Mouse (Mus musculus) lung, postnatal 0 days (tissue): ENCODE data around the gene Cenpn. TPM values are rescaled to one million over a fixed set of nuclear protein-coding genes. Genes with fewer than 3 reads are reported as not detected.

Experiments
- ATAC-seq: fragments of 200-750 bp; cut with Nextera tagmentation; 2 replicates; pipeline ENCODE4 v1.8.0; 2017; ENCODE audit warnings: moderate library complexity
- DNase-seq: peaks from one replicate; pipeline ENCODE4 v3.0.0-alpha.2; 2016; ENCODE audit warnings: low spot score
- H3K27ac ChIP-seq: fragments of 300-500 bp; sonication (generic); 2 replicates; pipeline ENCODE4 v1.5.1; 2014; ENCODE audit warnings: antibody characterized with exemption, mild to moderate bottlenecking, low read length, mixed read lengths
- H3K27me3 ChIP-seq: fragments of 300-500 bp; sonication (generic); replicated peaks from 2 replicates; pipeline ENCODE4 v1.6.1; 2014; ENCODE audit warnings: low read length, mixed read lengths; ENCODE audit not compliant: insufficient read depth
- H3K36me3 ChIP-seq: fragments of 300-500 bp; sonication (generic); 2 replicates; pipeline ENCODE4 v1.6.1; 2014; ENCODE audit warnings: low read length, mixed read lengths; ENCODE audit not compliant: insufficient read depth
- H3K4me1 ChIP-seq: fragments of 300-500 bp; sonication (generic); 2 replicates; pipeline ENCODE4 v1.6.1; 2014; ENCODE audit warnings: antibody characterized with exemption, low read depth, low read length, mixed read lengths; ENCODE audit not compliant: insufficient read depth
- H3K4me2 ChIP-seq: fragments of 300-500 bp; sonication (generic); replicated peaks from 2 replicates; pipeline ENCODE4 v1.6.1; 2014; ENCODE audit warnings: low read depth, mild to moderate bottlenecking, low read length, moderate library complexity, mixed read lengths
- H3K4me3 ChIP-seq: fragments of 300-500 bp; sonication (generic); 2 replicates; pipeline ENCODE4 v1.5.1; 2014; ENCODE audit warnings: low read depth, low read length
- H3K9ac ChIP-seq: fragments of 300-500 bp; sonication (generic); replicated peaks from 2 replicates; pipeline ENCODE4 v1.6.1; 2014; ENCODE audit warnings: low read depth, mild to moderate bottlenecking
- H3K9me3 ChIP-seq: fragments of 300-500 bp; sonication (generic); 2 replicates; pipeline ENCODE4 v1.6.1; 2016; ENCODE audit warnings: low read length, mixed read lengths
- CTCF ChIP-seq: IDR thresholded peaks from 2 replicates; pipeline ENCODE4 v1.5.1; 2016; ENCODE audit warnings: antibody characterized with exemption, mild to moderate bottlenecking
- EP300 ChIP-seq: IDR thresholded peaks from 2 replicates; pipeline ENCODE4 v1.6.1; 2016; ENCODE audit warnings: antibody characterized with exemption, mild to moderate bottlenecking, control low read depth
- WGBS: fragments of 180-500 bp; shearing (Covaris S2); extraction: QIAGEN DNeasy Blood & Tissue Kit; methylation state at CpG from one replicate; pipeline ENCODE4 v1.1.7; 2014; 5-methylcytosine and 5-hydroxymethylcytosine counted together
- polyA plus RNA-seq: library from polyadenylated mRNA; unstranded; fragments of >200 nt; fragmentation: Nextera tagmentation; extraction: Ambion mirVana; gene quantifications from 2 replicates; pipeline ENCODE4 v1.2.1, GENCODE M21; 2015

Cenpn gene
- polyA plus RNA-seq = 2.7 and 3.7 TPM in 2 replicates

DNA sequence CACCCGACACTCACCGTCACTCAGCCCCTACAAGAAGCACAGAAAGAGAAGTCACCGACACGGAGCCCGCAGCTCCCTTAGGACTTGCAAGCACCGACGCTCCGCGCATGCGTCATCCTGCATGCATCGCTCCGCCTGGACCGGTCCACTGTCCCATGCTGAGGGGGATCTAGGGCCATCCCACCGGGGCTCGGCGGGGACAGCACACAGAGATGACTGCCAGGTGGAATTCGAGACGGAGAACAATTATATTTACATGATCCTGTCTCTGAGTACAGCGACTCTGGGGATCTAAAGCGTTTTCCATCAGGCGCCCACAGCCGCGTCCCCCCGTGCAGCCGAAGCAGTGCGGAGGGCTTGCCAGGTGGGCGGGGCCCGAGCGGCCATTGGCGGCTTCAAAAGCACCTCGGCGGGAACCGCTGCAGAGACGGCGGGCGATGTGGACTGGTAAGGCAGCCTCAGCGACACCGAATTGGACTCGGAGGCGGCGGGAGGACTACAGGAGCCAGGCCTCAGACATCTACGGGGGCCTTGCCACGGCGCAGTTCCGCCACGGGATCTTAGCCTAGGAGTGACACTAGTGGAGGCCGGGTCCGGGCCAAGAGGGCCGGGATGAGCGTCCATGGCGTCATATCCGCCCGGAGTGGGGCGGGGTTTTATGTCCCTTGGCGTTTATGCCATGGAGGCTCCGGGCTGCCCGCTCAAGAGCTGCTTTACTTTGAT, at the start of gene Cenpn, which contains the start of gene Cmc2:
TSS of gene Cenpn (plus strand) at position 394 of the 723 bp plus-strand sequence.
TSS of gene Cmc2 (minus strand) at position 119 of the 723 bp plus-strand sequence.
- peak; percentile 95 for ATAC-seq
- Histone ChIP-seq H3K9ac (peak within 1 kb of the TSS; percentile 51), H3K9me3 (no peaks in the 10 kb centered on the region), H3K27me3 (no peaks in the 10 kb centered on the region), H3K36me3 (no peaks in the 10 kb centered on the region), H3K27ac (peak within 1 kb of the TSS; percentile 80), H3K4me3 (peak within 1 kb of the TSS; percentile 83), H3K4me2 (peak within 1 kb of the TSS; percentile 79), H3K4me1 (peaks cover 8% of the 10 kb centered on the region; the same call in 1 of the 2 replicates)
- TF ChIP-seq CTCF = no peak
- TF ChIP-seq EP300 = peak; percentile 37; the same call in 1 of the 2 replicates
- peak; percentile 97 for DNase-seq
- WGBS = under 1% methylated on average over 54 of the region's 57 CpGs

DNA sequence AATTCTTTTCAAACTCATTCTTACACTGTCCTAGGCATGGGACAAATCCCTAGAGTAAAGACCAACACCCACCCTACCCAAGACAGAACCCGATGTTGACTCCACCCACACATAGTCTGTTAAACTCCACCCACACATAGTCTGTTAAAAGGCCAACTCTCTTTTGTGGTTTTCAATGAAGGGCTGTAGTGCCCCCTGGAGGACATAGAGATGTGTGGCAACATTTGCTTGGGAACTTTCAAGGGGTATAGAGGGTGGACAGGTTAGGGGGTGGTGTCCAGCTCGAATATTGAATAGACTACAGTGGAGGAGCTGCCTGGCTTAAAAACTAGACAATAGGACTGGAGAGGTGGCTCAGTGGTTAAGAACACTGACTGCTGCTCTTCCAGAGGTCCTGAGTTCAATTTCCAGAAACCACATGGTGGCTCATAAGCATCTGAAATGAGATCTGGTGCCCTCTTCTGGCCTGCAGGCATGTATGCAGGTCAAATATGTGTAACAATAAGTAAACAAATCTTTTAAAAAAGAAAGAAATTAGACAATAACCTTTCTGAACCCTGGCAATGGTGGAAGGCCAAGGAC, 48.7 kb upstream of the Cenpn start:
- no peaks in the 10 kb centered on the region for H3K9me3 ChIP-seq
- H3K36me3 ChIP-seq = no peaks in the 10 kb centered on the region
- no peak overlapping the region for H3K4me2 ChIP-seq
- H3K4me1 ChIP-seq = no peaks in the 10 kb centered on the region
- no peak overlapping the region for H3K4me3 ChIP-seq
- no peak overlapping the region for H3K9ac ChIP-seq
- ATAC-seq = no peak
- WGBS = 54% methylated on average over 2 of the region's 2 CpGs
- peak; percentile 26 for DNase-seq
- TF ChIP-seq EP300 (no peak), CTCF (peak; percentile 51; the same call in 1 of the 2 replicates)
- no peaks in the 10 kb centered on the region for H3K27me3 ChIP-seq
- no peak overlapping the region for H3K27ac ChIP-seq

- 80% methylated on average over 11 of the region's 11 CpGs for WGBS
- Histone ChIP-seq H3K27me3 (no peaks in the 10 kb centered on the region), H3K4me1 (no peaks in the 10 kb centered on the region), H3K9ac (no peak overlapping the region), H3K4me3 (no peak overlapping the region), H3K27ac (no peak overlapping the region), H3K4me2 (no peak overlapping the region), H3K36me3 (no peaks in the 10 kb centered on the region), H3K9me3 (no peaks in the 10 kb centered on the region)
- TF ChIP-seq CTCF = no peak
- TF ChIP-seq EP300 = no peak
- ATAC-seq (no peak), DNase-seq (no peak)
Observed at GRCm38 (mm10) chr8:116873586-116873985, 47.9 kb upstream of the Cenpn start.

DNA sequence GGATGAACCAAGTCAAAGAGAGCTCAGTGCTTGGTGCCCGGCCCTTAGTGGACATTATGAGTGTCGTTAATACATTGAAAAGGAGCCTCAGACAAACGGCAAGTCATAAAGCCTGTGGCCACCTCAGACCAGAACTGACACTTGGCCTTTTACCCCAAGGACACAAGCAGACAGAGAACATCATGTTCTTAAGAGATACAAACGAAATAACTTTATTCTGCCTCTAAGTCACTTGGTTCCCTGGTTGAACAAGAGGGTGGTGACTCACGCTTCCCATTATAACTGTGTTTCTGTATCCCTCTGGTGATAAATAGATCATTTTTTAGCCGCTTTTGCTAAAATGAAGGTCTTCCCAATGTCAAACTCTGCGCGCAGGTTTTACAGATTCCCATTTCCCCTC, 47.5 kb upstream of the Cenpn start:
- Histone ChIP-seq H3K27me3 (no peaks in the 10 kb centered on the region), H3K4me2 (no peak overlapping the region), H3K27ac (no peak overlapping the region), H3K36me3 (no peaks in the 10 kb centered on the region), H3K4me1 (no peaks in the 10 kb centered on the region), H3K4me3 (no peak overlapping the region), H3K9ac (no peak overlapping the region), H3K9me3 (no peaks in the 10 kb centered on the region)
- TF ChIP-seq EP300 (no peak), CTCF (no peak)
- no peak for ATAC-seq
- DNase-seq = no peak
- 80% methylated on average over 8 of the region's 8 CpGs for WGBS

GRCm38 (mm10) chr8:116875798-116876450, 45.6 kb upstream of the Cenpn start:
- Histone ChIP-seq H3K9me3 (no peaks in the 10 kb centered on the region), H3K27me3 (no peaks in the 10 kb centered on the region)

GRCm38 (mm10) chr8:116881396-116881795, 40.1 kb upstream of the Cenpn start:
- Histone ChIP-seq H3K27me3 (no peaks in the 10 kb centered on the region), H3K4me2 (no peak overlapping the region), H3K9me3 (no peaks in the 10 kb centered on the region), H3K36me3 (no peaks in the 10 kb centered on the region), H3K4me1 (no peaks in the 10 kb centered on the region), H3K9ac (no peak overlapping the region), H3K27ac (no peak overlapping the region), H3K4me3 (no peak overlapping the region)
- TF ChIP-seq EP300 (no peak), CTCF (no peak)
- WGBS = 84% methylated on average over 8 of the region's 8 CpGs
- DNase-seq = no peak
- no peak for ATAC-seq

More at GRCm38 (mm10) chr8:116875798-116876450, 45.6 kb upstream of the Cenpn start:
- no peaks in the 10 kb centered on the region for H3K4me1 ChIP-seq
- H3K27ac ChIP-seq = no peak overlapping the region
- H3K36me3 ChIP-seq = no peaks in the 10 kb centered on the region
- ATAC-seq = no peak
- no peak overlapping the region for H3K4me3 ChIP-seq
- DNase-seq = no peak
- no peak overlapping the region for H3K9ac ChIP-seq
- no peak overlapping the region for H3K4me2 ChIP-seq
- WGBS = 82% methylated on average over 17 of the region's 17 CpGs
- TF ChIP-seq EP300 = no peak
- TF ChIP-seq CTCF = no peak
